Mouse (Mus musculus) ovary, postnatal 14 days (tissue): ENCODE data around the gene Il11ra1.
"Not testable (repeated sequence)": the region's sequence is repeated elsewhere in the genome, so short reads cannot be mapped to it uniquely, and the experiment has no call there.

Experiments used
- DNase-seq: peaks from one replicate; pipeline ENCODE4 v3.0.0; 2022; ENCODE audit warnings: low spot score

The Il11ra1 gene

GRCm38 (mm10) chr4:41783197-41783596 is 83.4 kb downstream of the Il11ra1 start:
- not testable (repeated sequence) for DNase-seq
